Mouse (Mus musculus): ENCODE data around the gene Fam19a2. TPM values are rescaled to one million over a fixed set of nuclear protein-coding genes. Genes with fewer than 3 reads are reported as not detected.

The Fam19a2 gene
- polyA plus RNA-seq, 1 experiment from 2014 or later, result 42.8 TPM

- Histone ChIP-seq H3K36me3 (ENCODE audit: control insufficient read depth, insufficient read depth, low read length) (no peaks in the 10 kb centered on the region), H3K9me3 (ENCODE audit: control insufficient read depth, low read length) (no peaks in the 10 kb centered on the region), H3K4me1 (ENCODE audit: control insufficient read depth, insufficient read depth, low read length) (peaks cover 5% of the 10 kb centered on the region; the same call in 1 of the 2 replicates), H3K27me3 (ENCODE audit: control insufficient read depth, insufficient read depth, low read length) (no peaks in the 10 kb centered on the region; the same call in 1 of the 2 replicates), H3K9ac (replicated peaks; ENCODE audit: low read depth, low read length) (peak overlapping the region; percentile 67), H3K4me2 (ENCODE audit: low read depth, low read length) (peak overlapping the region; percentile 83), H3K4me3 (ENCODE audit: low read depth, low read length) (peak overlapping the region; percentile 60), H3K27ac (ENCODE audit: low read depth, low read length) (peak overlapping the region; percentile 66; the same call in 1 of the 2 replicates)
- ATAC-seq (ENCODE audit: low read depth), result peak; percentile 58
- under 1% methylated on average over 48 of the region's 50 CpGs for WGBS
These were observed 1.5 kb downstream of the Fam19a2 start for GRCm38 (mm10) chr10:123265241-123265790.

GRCm38 (mm10) chr10:123268568-123268967 is 4.8 kb downstream of the Fam19a2 start:
- Histone ChIP-seq H3K9me3 (ENCODE audit: control insufficient read depth, low read length) (no peaks in the 10 kb centered on the region), H3K9ac (replicated peaks; ENCODE audit: low read depth, low read length) (no peak overlapping the region), H3K27ac (ENCODE audit: low read depth, low read length) (no peak overlapping the region), H3K4me2 (ENCODE audit: low read depth, low read length) (peak overlapping the region; percentile 12; the same call in 1 of the 2 replicates), H3K27me3 (ENCODE audit: control insufficient read depth, insufficient read depth, low read length) (no peaks in the 10 kb centered on the region; the same call in 1 of the 2 replicates), H3K36me3 (ENCODE audit: control insufficient read depth, insufficient read depth, low read length) (no peaks in the 10 kb centered on the region), H3K4me3 (ENCODE audit: low read depth, low read length) (no peak overlapping the region), H3K4me1 (ENCODE audit: control insufficient read depth, insufficient read depth, low read length) (peaks cover 5% of the 10 kb centered on the region; the same call in 1 of the 2 replicates)
- no peak for ATAC-seq (ENCODE audit: low read depth)
- 61% methylated on average over 10 of the region's 10 CpGs for WGBS

- no peaks in the 10 kb centered on the region for H3K9me3 ChIP-seq (ENCODE audit: control insufficient read depth, low read length)
- no peaks in the 10 kb centered on the region for H3K36me3 ChIP-seq (ENCODE audit: control insufficient read depth, insufficient read depth, low read length)
- H3K27me3 ChIP-seq (ENCODE audit: control insufficient read depth, insufficient read depth, low read length), result no peaks in the 10 kb centered on the region
- no peak for ATAC-seq (ENCODE audit: low read depth)
- no peak overlapping the region for H3K9ac ChIP-seq (replicated peaks; ENCODE audit: low read depth, low read length)
- H3K4me3 ChIP-seq (ENCODE audit: low read depth, low read length), result no peak overlapping the region
- no peak overlapping the region for H3K4me2 ChIP-seq (ENCODE audit: low read depth, low read length)
- H3K27ac ChIP-seq (ENCODE audit: low read depth, low read length), result no peak overlapping the region
- 67% methylated on average over 11 of the region's 11 CpGs for WGBS
- no peaks in the 10 kb centered on the region for H3K4me1 ChIP-seq (ENCODE audit: control insufficient read depth, insufficient read depth, low read length)
These were observed 10.8 kb downstream of the Fam19a2 start for GRCm38 (mm10) chr10:123274554-123274953.

- Histone ChIP-seq H3K27ac (ENCODE audit: low read depth, low read length) (no peak overlapping the region), H3K4me3 (ENCODE audit: low read depth, low read length) (no peak overlapping the region), H3K36me3 (ENCODE audit: control insufficient read depth, insufficient read depth, low read length) (no peaks in the 10 kb centered on the region), H3K4me2 (ENCODE audit: low read depth, low read length) (no peak overlapping the region), H3K9me3 (ENCODE audit: control insufficient read depth, low read length) (no peaks in the 10 kb centered on the region), H3K27me3 (ENCODE audit: control insufficient read depth, insufficient read depth, low read length) (no peaks in the 10 kb centered on the region), H3K9ac (replicated peaks; ENCODE audit: low read depth, low read length) (no peak overlapping the region), H3K4me1 (ENCODE audit: control insufficient read depth, insufficient read depth, low read length) (no peaks in the 10 kb centered on the region)
- no peak for ATAC-seq (ENCODE audit: low read depth)
These were observed 43.5 kb downstream of the Fam19a2 start for GRCm38 (mm10) chr10:123307300-123307699.

- Histone ChIP-seq H3K27me3 (ENCODE audit: control insufficient read depth, insufficient read depth, low read length) (no peaks in the 10 kb centered on the region), H3K4me1 (ENCODE audit: control insufficient read depth, insufficient read depth, low read length) (no peaks in the 10 kb centered on the region), H3K4me3 (ENCODE audit: low read depth, low read length) (no peak overlapping the region), H3K36me3 (ENCODE audit: control insufficient read depth, insufficient read depth, low read length) (no peaks in the 10 kb centered on the region), H3K27ac (ENCODE audit: low read depth, low read length) (no peak overlapping the region), H3K9ac (replicated peaks; ENCODE audit: low read depth, low read length) (no peak overlapping the region), H3K9me3 (ENCODE audit: control insufficient read depth, low read length) (no peaks in the 10 kb centered on the region), H3K4me2 (ENCODE audit: low read depth, low read length) (no peak overlapping the region)
- 83% methylated on average over 3 of the region's 3 CpGs for WGBS
- ATAC-seq (ENCODE audit: low read depth), result no peak
These were observed 62.5 kb downstream of the Fam19a2 start for GRCm38 (mm10) chr10:123326271-123326670.

- H3K27ac ChIP-seq (ENCODE audit: low read depth, low read length), result no peak overlapping the region
- H3K9ac ChIP-seq (replicated peaks; ENCODE audit: low read depth, low read length), result no peak overlapping the region
- no peak overlapping the region for H3K4me3 ChIP-seq (ENCODE audit: low read depth, low read length)
- WGBS, result 78% methylated on average over 5 of the region's 5 CpGs
- no peaks in the 10 kb centered on the region for H3K36me3 ChIP-seq (ENCODE audit: control insufficient read depth, insufficient read depth, low read length)
- no peak overlapping the region for H3K4me2 ChIP-seq (ENCODE audit: low read depth, low read length)
- ATAC-seq (ENCODE audit: low read depth), result no peak
- H3K4me1 ChIP-seq (ENCODE audit: control insufficient read depth, insufficient read depth, low read length), result no peaks in the 10 kb centered on the region
- H3K27me3 ChIP-seq (ENCODE audit: control insufficient read depth, insufficient read depth, low read length), result no peaks in the 10 kb centered on the region
- H3K9me3 ChIP-seq (ENCODE audit: control insufficient read depth, low read length), result no peaks in the 10 kb centered on the region
These were observed 77.5 kb downstream of the Fam19a2 start for GRCm38 (mm10) chr10:123341280-123341679.

GRCm38 (mm10) chr10:123342591-123343236 is 78.9 kb downstream of the Fam19a2 start:
- ATAC-seq (ENCODE audit: low read depth), result no peak; the same call in 1 of the 2 replicates
- H3K27me3 ChIP-seq (ENCODE audit: control insufficient read depth, insufficient read depth, low read length), result no peaks in the 10 kb centered on the region
- no peak overlapping the region for H3K27ac ChIP-seq (ENCODE audit: low read depth, low read length)
- no peaks in the 10 kb centered on the region for H3K36me3 ChIP-seq (ENCODE audit: control insufficient read depth, insufficient read depth, low read length)
- H3K4me2 ChIP-seq (ENCODE audit: low read depth, low read length), result no peak overlapping the region
- no peak overlapping the region for H3K4me3 ChIP-seq (ENCODE audit: low read depth, low read length)
- no peaks in the 10 kb centered on the region for H3K9me3 ChIP-seq (ENCODE audit: control insufficient read depth, low read length)
- H3K4me1 ChIP-seq (ENCODE audit: control insufficient read depth, insufficient read depth, low read length), result no peaks in the 10 kb centered on the region
- no peak overlapping the region for H3K9ac ChIP-seq (replicated peaks; ENCODE audit: low read depth, low read length)
- WGBS, result 24% methylated on average over 5 of the region's 5 CpGs

GRCm38 (mm10) chr10:123346301-123346700 is 82.5 kb downstream of the Fam19a2 start:
- Histone ChIP-seq H3K9me3 (ENCODE audit: control insufficient read depth, low read length) (no peaks in the 10 kb centered on the region), H3K27me3 (ENCODE audit: control insufficient read depth, insufficient read depth, low read length) (no peaks in the 10 kb centered on the region), H3K4me1 (ENCODE audit: control insufficient read depth, insufficient read depth, low read length) (no peaks in the 10 kb centered on the region), H3K9ac (replicated peaks; ENCODE audit: low read depth, low read length) (no peak overlapping the region), H3K4me3 (ENCODE audit: low read depth, low read length) (no peak overlapping the region), H3K36me3 (ENCODE audit: control insufficient read depth, insufficient read depth, low read length) (no peaks in the 10 kb centered on the region), H3K4me2 (ENCODE audit: low read depth, low read length) (no peak overlapping the region), H3K27ac (ENCODE audit: low read depth, low read length) (no peak overlapping the region)
- WGBS, result 97% methylated on average over 8 of the region's 8 CpGs
- no peak for ATAC-seq (ENCODE audit: low read depth)

- Histone ChIP-seq H3K9ac (replicated peaks; ENCODE audit: low read depth, low read length) (no peak overlapping the region), H3K27me3 (ENCODE audit: control insufficient read depth, insufficient read depth, low read length) (no peaks in the 10 kb centered on the region), H3K4me3 (ENCODE audit: low read depth, low read length) (no peak overlapping the region), H3K9me3 (ENCODE audit: control insufficient read depth, low read length) (no peaks in the 10 kb centered on the region), H3K36me3 (ENCODE audit: control insufficient read depth, insufficient read depth, low read length) (no peaks in the 10 kb centered on the region), H3K4me1 (ENCODE audit: control insufficient read depth, insufficient read depth, low read length) (no peaks in the 10 kb centered on the region), H3K4me2 (ENCODE audit: low read depth, low read length) (no peak overlapping the region), H3K27ac (ENCODE audit: low read depth, low read length) (no peak overlapping the region)
- 89% methylated on average over 5 of the region's 5 CpGs for WGBS
- ATAC-seq (ENCODE audit: low read depth), result no peak
These were observed 89.9 kb downstream of the Fam19a2 start for GRCm38 (mm10) chr10:123353667-123354066.
